Comparison of ENCODE assay signal across 29 mouse cellular contexts in the genomic region with DNA sequence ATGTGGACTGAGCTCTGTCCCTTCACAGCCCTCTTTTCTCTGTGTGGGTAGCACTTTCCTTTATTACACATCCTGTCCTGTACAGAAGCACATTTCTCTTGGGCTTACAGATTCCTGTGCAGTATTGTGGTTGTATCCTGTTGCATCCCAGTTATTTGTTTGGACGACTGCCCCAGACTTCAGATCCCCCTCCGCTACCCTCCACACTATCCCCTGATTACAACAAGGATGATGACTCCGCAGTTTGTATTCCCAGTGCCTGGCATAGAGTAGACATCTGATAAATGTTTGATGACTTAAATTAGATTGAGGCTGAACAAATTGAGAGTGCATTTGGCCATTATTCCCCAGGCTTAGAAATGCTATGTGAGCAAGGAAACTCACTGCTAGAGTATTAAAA.
"Had no signal": no experiment of that assay in that cellular context is flagged by ENCODE, and none has a peak within 500 bp of the region (broad histone marks: within the 10 kb centered on the region; RNA-seq: fewer than 3 reads in every experiment).

No protein-coding gene starts in this region.

- H3K4me1 ChIP-seq: limb, embryonic 10.5 days; limb, embryonic 12.5 days; limb, embryonic 13.5 days; limb, embryonic 15.5 days; liver, embryonic 12.5 days; liver, embryonic 13.5 days; liver, embryonic 15.5 days; lung, embryonic 15.5 days; megakaryocyte, embryonic 14.5 days; midbrain, embryonic 10.5 days; midbrain, embryonic 12.5 days; midbrain, embryonic 13.5 days; midbrain, embryonic 15.5 days had no signal

- H3K9me3 ChIP-seq: limb, embryonic 10.5 days; limb, embryonic 12.5 days; limb, embryonic 13.5 days; limb, embryonic 15.5 days; liver, embryonic 12.5 days; liver, embryonic 13.5 days; liver, embryonic 15.5 days; lung, embryonic 15.5 days; midbrain, embryonic 10.5 days; midbrain, embryonic 12.5 days; midbrain, embryonic 13.5 days; midbrain, embryonic 15.5 days had no signal

- H3K36me3 ChIP-seq: limb, embryonic 10.5 days; limb, embryonic 12.5 days; limb, embryonic 13.5 days; limb, embryonic 15.5 days; liver, embryonic 12.5 days; liver, embryonic 13.5 days; liver, embryonic 15.5 days; lung, embryonic 15.5 days; midbrain, embryonic 10.5 days; midbrain, embryonic 12.5 days; midbrain, embryonic 13.5 days; midbrain, embryonic 15.5 days had no signal

- H3K4me3 ChIP-seq: limb, embryonic 10.5 days; limb, embryonic 12.5 days; limb, embryonic 13.5 days; limb, embryonic 15.5 days; liver, embryonic 12.5 days; liver, embryonic 13.5 days; liver, embryonic 15.5 days; lung, embryonic 15.5 days; megakaryocyte, embryonic 14.5 days; midbrain, embryonic 10.5 days; midbrain, embryonic 12.5 days; midbrain, embryonic 13.5 days; midbrain, embryonic 15.5 days; myocyte had no signal

- H3K27ac ChIP-seq: limb, embryonic 10.5 days; limb, embryonic 12.5 days; limb, embryonic 13.5 days; limb, embryonic 15.5 days; liver, embryonic 12.5 days; liver, embryonic 13.5 days; liver, embryonic 14.5 days; liver, embryonic 15.5 days; lung, embryonic 15.5 days; macrophage; midbrain, embryonic 10.5 days; midbrain, embryonic 12.5 days; midbrain, embryonic 13.5 days; midbrain, embryonic 15.5 days had no signal

- DNase-seq: left cerebral cortex, postnatal 4 days; liver; liver, embryonic 13.5 days; liver, postnatal 0 days; lung, adult 18-20 months; lung, adult 2 months; lung, embryonic 14.5 days; lung, postnatal 10 days; lung, postnatal 14 days; lung, postnatal 36 days; lung, postnatal 4 days; midbrain, embryonic 14.5 days had no signal

- H3K9ac ChIP-seq: limb, embryonic 12.5 days; limb, embryonic 13.5 days; limb, embryonic 15.5 days; liver, embryonic 12.5 days; liver, embryonic 13.5 days; liver, embryonic 14.5 days; liver, embryonic 15.5 days; liver, postnatal 0 days; lung, embryonic 14.5 days; lung, embryonic 15.5 days; midbrain, embryonic 12.5 days; midbrain, embryonic 13.5 days; midbrain, embryonic 15.5 days had no signal

- ATAC-seq: liver, embryonic 12.5 days; liver, postnatal 0 days; lung, postnatal 0 days; midbrain, embryonic 13.5 days; midbrain, embryonic 15.5 days; midbrain, embryonic 16.5 days had no signal
